Mouse (Mus musculus): ENCODE results near the gene Ccdc78.
"Not testable (repeated sequence)": the region's sequence is repeated elsewhere in the genome, so short reads cannot be mapped to it uniquely, and the experiment has no call there.

Ccdc78 gene

GRCm38 (mm10) chr17:25786280-25786679, at the start of gene Ccdc78:
Gene Ccdc78, plus strand, starts transcription at chr17:25786580.
- DNase-seq: no peak

- no peak for DNase-seq
These were observed 47.5 kb upstream of the Ccdc78 start for GRCm38 (mm10) chr17:25738861-25739260.

- not testable (repeated sequence) for DNase-seq
These were observed 44.9 kb upstream of the Ccdc78 start for GRCm38 (mm10) chr17:25741471-25741870.

- DNase-seq: no peak
These were observed 42.5 kb upstream of the Ccdc78 start for GRCm38 (mm10) chr17:25743831-25744230.

GRCm38 (mm10) chr17:25744311-25744710, 42.1 kb upstream of the Ccdc78 start:
- DNase-seq: no peak

GRCm38 (mm10) chr17:25748238-25748637, 38.1 kb upstream of the Ccdc78 start:
- no peak for DNase-seq

GRCm38 (mm10) chr17:25749314-25749713, 37.1 kb upstream of the Ccdc78 start:
- DNase-seq: no peak

GRCm38 (mm10) chr17:25751446-25751845, 34.9 kb upstream of the Ccdc78 start:
- no peak for DNase-seq

- DNase-seq: no peak
These were observed 32.1 kb upstream of the Ccdc78 start, which contains the start of gene Msln for GRCm38 (mm10) chr17:25754241-25754640. Gene Msln, minus strand, starts transcription at chr17:25754378.

GRCm38 (mm10) chr17:25755086-25755485, 31.3 kb upstream of the Ccdc78 start:
- no peak for DNase-seq

GRCm38 (mm10) chr17:25755627-25756377, 30.6 kb upstream of the Ccdc78 start:
- DNase-seq: no peak

GRCm38 (mm10) chr17:25756378-25757242, 29.8 kb upstream of the Ccdc78 start:
- no peak for DNase-seq

- DNase-seq: no peak
These were observed 28.7 kb upstream of the Ccdc78 start for GRCm38 (mm10) chr17:25757691-25758090.

- no peak for DNase-seq
These were observed 26.2 kb upstream of the Ccdc78 start for GRCm38 (mm10) chr17:25760148-25760547.

- no peak for DNase-seq
These were observed 24.8 kb upstream of the Ccdc78 start for GRCm38 (mm10) chr17:25761561-25761970.

- DNase-seq: no peak
These were observed 23.8 kb upstream of the Ccdc78 start for GRCm38 (mm10) chr17:25762591-25762990.

GRCm38 (mm10) chr17:25765886-25766285, 20.5 kb upstream of the Ccdc78 start:
- no peak for DNase-seq

GRCm38 (mm10) chr17:25769331-25769730, 17.0 kb upstream of the Ccdc78 start:
- no peak for DNase-seq

- peak; percentile 97 for DNase-seq
These were observed 12.7 kb upstream of the Ccdc78 start, which contains the start of gene Narfl for GRCm38 (mm10) chr17:25773549-25774120. Gene Narfl, plus strand, starts transcription at chr17:25773776.

- no peak for DNase-seq
These were observed 10.9 kb upstream of the Ccdc78 start for GRCm38 (mm10) chr17:25775318-25776062.

- no peak for DNase-seq
These were observed 8.4 kb upstream of the Ccdc78 start for GRCm38 (mm10) chr17:25777948-25778347.

GRCm38 (mm10) chr17:25781339-25781738, 5.0 kb upstream of the Ccdc78 start:
- no peak for DNase-seq

GRCm38 (mm10) chr17:25783086-25783485, 3.3 kb upstream of the Ccdc78 start:
- DNase-seq: no peak
